Mouse (Mus musculus): Measurements from ENCODE around the gene Thsd4.

The Thsd4 gene

DNA sequence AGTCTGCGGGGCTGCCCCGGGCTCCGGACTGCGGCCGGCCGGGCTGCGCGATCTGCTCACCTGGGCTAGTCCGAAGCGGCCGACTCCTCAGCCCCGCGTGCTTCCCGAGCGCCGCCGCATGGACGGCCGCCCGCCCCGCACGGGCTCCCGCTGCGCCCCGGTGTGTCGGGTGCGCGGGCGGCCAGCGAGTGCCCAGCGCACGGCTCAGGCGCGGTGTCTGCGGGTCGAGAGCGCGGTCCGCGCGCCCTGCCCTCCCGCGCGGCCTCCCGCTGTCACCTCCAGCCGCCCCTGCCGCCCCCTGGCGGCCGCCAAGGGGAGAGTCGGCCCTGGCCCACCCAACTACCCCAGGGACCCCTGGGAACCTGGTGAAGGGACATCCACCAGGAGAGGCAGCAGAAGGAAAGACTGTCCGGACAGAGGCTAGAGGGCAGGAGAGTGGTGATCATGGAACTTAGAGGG, at the start of gene Thsd4:
Gene Thsd4, minus strand, starts transcription at position 241 of the 459 bp plus-strand sequence.
- DNase-seq, result peak; percentile 44 to 77

DNA sequence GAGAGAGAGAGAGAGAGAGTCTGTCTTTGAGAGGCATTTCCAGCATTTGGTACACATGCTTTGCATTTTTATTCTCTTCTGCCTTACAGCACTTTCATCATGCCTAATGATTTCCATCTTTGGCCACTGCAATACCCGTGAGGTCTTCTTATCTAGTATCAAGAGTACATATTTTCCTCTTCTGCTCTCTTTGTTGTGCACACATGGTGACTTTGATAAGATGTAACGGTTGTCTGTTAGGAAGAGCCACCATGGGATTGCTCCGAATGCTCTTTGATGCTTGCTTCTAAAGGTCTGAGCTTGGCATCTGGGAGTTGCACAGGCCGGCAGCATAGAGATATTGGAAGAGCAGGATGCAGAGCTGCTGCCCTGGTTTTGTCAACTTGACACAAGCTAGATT, 49.2 kb upstream of the Thsd4 start:
- DNase-seq, result no peak

DNA sequence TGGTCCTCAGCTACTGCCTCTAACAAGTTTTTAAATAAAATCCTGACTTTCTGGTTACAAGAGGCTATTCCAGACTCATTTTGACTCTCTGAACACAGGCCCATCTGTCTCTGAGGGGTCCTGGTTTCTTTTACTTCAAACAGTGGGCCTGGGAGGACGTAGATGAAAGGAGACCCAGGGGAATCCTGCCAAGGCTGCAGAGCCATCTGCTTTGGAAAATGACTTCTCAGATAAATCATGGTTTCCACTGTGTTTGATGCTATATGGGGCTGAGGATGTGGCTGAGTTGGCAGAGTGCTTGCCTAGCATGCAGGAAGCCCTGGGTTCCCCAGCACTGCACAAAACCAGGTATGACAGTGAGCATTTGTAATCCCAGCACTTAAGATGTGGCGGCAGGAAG, 47.5 kb upstream of the Thsd4 start:
- no peak for DNase-seq

DNA sequence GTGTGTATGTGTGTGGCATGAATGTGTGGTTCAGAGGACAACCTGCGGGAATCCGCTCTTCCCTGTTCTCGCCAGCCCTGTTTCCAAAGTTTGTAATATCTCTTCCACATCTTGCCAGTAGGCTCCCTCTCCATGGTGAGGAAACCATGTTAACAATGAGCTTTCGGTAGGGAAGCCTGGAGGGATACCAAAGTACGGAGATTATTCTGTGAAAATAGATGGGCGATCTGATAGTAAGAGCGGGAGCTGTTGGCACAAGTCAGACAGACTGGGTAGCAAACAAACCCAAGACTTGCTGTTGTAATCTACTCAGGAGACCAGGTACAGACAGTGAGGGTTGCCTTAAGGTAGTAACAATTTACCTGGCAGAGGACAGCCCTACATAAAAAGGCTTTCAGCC, 42.0 kb upstream of the Thsd4 start:
- DNase-seq, result no peak

DNA sequence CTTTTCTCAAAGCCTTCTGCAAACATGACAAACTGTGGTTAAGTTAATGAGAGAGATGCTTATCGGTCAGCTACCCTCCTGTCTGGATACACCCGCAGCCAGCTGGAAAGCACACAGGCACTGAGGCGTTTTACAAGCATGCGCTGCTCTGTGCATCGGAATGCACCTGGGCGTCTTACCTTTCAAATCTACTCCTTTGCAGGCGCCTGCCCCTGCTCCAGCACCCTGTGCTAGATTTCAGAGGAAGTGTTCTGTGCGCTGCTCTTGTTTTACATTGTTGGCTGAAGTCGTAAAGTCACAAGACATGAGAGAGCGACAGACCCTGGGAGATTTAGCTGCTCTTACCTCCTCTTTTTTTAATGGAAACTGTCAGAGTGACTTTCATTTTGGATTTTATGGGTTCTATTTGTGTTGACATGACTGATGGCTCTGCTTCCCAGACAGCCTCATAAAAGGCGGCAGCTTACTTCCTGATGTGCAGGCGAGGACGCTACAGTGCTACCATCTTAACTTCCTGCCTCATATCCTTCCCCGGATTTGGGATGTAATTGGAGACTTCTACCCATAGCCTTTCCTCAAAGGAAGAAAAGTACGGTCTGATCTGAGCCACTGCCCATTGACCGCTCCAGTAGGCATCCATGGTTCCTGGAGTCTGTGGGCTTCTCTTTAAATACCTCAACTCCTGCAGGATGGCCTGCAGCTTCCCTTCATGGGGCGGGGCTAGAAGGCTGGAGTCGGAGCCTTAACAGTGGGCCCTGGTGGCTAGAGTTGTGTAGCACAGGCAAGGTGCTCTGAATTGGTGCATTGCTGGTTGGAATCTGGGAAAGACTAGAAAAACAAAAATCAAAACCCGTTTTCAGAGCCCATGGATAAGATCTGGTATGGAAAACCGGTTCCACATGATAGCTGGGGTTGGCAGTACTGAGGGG, 40.9 kb upstream of the Thsd4 start:
- DNase-seq, result peak; percentile 17 to 69

DNA sequence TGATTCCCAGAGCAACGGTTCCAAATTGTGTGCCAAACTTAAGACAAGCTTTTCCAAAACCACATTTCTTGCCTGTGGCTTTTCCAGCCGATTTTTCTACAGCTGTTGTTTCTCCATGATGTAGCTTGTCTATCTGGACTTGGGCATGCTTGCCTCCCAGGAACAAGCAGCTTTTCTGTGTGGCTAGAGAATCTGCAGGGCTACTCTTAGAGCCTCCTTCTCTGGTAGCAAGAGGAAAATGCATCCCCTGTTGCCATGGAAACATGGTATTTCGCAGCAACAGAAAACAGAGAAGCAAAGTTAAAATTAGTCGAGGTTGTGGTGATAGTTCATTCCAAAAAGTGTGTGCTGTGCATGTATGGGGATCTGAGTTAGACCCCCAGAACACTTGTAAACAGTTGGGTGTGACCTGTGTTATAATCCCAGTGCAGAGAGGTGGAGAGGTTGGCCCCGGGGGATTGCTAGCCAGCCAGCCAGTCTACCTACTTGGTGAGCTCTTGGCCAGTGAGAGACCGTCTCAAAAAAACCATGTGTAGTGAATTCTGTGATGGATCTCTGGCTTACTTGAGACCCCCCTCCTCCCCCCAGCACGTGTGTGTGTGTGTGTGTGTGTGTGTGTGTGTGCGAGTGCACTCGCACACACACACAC, 39.9 kb upstream of the Thsd4 start:
- no peak for DNase-seq

DNA sequence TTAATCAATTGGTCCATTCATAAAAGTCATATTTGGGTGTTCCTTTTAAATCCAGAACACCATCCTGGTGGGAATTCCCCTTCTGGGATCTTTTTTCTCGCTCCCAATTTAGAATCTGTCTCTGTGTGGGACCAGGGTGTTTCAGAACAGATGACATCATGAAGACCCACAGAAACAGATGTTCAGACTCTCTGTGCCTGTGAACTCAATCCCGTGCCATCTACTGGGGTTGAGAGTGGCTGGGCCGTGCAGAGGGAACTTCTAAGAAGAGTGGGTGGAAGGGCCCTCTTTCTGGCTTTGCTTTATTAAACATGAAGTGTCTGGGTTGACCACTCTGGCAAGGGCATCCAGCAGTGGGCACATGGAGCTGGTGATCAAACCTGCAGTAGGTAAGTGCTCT, 36.7 kb upstream of the Thsd4 start:
- no peak for DNase-seq

DNA sequence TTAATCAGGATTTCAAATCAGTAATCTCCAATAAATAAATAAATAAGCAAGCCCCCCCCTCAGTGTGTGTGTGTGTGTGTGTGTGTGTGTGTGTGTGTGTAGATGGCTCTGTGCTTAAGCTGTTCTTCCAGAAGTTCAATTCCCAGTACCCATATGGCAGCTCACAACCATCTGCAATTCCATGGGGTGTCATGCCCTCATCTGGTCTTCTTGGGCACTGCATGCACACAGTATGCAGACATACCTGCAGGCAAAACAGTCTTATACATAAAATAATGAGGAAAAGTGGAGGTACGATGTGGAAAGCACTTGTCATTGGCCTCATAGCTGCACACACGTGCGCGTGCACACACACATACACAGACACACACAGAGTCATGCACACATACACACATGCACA, 29.4 kb upstream of the Thsd4 start:
- DNase-seq, result peak in 1 of 2 experiments; percentile 16

DNA sequence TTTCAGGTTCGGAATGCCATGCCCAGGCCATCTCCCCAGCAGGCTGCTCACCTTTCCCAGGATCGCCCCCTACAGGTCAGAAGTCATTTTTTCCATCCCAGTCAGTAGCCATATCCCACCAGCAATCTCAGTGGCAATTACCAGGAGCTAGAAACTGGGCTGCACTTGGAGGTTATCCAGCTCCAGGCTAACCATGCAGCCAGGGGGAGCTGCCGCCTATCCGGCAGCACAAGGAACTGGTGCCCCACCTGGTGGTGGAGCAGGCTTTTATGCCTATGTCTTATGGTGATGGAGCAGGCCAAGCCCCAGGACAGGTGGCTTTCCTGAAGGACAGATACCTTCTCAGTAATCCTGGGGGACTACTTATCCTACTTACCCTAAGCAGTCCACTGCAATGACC, 26.3 kb upstream of the Thsd4 start:
- DNase-seq, result peak; percentile 48 to 76

DNA sequence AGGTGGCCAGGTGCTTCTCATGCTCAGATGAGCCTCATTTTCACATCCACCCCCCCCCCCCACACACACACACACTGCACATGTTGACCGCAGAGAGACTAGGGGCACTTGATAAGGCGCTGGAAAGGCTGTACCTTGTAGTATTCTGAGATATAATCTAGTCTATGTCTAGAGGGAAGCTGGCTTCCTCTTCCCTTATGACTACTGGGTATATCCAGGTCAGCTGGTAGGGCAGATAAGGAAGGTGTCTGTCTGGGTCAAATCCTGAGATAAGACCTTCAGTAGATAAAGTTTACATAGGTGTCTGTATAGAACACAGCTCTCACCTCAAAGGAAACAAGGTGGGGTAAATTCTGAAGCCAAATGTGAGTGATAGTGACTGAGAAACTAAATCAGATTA, 24.3 kb upstream of the Thsd4 start:
- DNase-seq, result no peak

DNA sequence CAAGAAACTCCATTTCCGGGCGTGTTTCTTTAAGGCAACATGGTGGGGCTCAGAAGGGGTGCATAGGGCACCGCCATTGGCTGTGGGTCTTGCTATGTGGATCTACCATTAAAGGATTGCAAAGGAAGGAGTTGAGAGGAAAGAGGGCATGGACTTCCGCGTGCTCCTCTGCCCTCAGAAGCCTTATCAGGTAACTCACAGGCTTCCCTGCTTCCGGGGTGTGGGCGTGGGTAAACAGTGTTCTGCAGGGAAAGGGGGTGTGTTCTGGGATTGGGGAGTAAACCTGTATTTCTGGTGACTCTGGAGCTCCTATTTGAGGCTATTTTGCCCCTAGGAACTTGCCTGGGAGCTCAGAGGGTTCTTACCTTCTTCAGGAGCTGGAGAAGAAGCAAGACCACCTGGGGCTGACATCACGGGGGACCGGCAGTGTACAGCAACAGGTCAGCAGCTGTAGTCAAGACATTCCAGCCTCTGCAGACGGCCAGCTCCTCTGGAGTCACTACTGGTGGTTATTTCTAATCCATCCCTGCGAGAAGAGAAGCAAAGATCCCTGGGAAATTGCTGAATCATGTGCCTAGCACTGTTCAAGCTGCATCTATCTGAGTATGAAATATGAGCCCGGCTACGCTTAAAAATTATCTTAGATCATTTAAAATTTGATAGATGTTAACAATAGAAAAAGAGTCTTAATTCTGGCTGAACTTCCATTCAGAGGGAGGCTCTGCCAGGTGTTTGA, 23.7 kb upstream of the Thsd4 start:
- no peak for DNase-seq

DNA sequence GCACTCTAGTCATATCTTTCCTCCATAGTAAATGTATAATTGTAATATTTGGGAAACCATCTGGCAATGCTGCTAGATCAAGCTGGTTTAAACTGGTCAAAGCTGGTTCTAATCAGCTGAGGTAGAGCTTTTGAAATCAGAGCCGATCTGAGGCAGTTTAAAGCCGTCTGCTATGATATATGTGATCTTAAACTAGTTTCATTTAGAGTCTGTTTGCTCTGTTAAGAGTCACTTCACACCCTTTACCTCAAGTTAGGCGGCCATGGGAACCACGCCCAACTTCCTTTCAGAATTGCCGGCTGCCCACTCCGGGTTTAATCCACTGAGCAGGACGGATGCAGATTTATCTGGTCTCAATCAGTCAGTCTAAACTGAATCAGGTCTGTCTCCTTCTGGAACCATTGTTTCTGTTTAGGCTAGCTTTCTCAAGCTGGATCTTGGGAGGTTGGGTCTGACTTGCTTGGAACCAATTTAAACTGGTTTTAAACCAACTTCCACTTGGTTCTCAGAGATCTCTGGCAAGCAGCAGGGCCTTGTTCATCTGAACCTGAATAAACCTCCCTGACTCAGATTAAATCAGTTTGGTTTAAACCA, 21.7 kb upstream of the Thsd4 start:
- no peak for DNase-seq

DNA sequence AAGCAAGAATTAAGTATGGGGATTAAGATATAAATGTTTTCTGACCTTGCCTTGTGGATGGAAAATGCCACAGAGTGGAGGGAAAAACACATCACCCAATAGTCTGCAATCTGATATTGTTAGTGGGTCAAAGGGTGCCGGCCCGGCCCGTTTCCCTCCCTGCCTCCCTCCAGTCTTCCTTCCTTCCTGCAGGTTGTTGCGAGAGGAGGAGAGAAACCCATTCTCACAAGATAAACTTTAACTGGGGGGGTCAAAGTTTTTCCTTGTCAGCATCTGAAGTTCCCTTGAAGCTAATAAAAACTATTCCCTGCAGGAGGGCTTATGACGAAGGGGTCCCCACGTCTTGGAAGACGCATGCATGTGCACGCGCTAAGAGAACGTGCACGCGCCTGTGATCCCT, 8.5 kb upstream of the Thsd4 start:
- DNase-seq, result peak in 1 of 2 experiments; percentile 52

DNA sequence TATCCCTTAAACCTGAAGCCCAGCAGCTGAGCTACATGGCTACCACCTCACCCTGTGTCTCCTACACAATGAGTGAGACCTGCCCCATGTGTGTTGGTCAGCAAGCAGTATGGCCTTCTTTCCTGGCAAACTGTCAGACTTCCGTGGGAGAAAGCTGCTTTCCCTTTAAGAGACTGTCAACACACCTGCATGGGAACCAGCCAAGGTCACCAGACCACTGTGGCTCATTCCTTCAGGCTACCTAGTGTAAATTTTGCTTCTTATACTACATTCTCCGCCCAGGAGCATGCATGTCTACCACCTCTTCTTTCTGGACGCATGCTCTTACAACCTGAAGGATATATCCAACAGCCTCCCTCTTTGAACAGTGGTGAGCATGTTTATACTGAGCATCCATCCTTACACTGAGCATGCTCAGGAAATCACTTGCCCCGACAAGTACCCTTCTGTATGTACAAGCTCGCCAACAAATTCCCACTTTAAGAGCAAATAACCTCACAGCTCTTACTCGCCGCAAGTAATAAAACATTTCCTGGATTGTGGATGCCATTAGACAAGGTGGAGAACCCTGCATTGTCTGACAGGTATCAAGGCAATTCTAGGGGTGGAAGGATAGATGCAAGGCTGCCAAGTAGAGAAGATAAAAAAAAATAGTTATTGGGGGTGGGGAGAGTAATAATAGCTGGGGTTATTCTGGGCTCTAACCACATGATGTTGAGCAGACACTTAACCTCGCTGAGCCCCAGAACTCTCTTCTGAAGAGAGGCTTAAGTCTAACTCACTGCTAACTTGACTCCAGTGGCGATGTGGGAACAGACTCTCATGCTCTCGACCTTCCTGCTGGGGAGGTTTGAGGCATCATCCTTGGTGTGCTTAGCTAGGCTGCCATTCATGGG, 7.8 kb upstream of the Thsd4 start:
- no peak for DNase-seq

DNA sequence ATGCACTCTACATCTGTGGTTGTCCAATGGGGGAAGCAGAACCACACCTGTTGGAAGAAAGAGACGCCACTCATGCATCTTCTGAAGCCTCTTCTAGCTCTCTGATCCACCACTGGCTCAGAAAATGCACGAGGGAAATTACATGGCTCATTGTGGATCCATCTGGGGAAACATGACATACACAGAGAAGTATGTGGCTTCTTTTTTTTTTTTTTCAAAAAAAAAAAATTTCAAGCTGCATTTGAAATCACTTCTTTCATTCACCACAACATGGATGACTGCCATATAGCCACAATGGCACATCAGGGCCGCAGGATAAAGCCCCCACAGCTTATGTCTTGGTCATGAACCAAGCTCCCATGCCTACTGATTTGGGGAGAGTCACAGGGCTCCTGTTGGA, 6.4 kb upstream of the Thsd4 start:
- DNase-seq, result no peak

DNA sequence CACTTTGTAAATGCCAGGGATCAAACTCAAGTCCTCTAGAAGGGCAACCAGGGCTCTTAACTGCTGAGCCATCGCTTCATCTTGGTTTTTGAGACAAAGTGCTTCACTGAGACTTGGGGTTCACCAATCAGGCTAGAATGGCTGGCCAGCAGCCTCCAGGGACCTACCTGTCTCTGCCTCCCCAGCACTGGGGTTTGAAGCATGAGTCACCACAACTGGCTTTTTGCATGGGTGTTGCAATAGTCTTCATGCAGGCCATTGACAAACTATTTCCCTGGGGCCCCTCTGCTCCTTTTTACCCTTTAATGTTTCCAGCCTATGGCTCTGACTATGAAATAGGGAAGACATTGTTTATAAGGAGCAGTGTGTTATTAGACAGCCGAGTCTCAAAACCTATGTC, 6.0 kb upstream of the Thsd4 start:
- DNase-seq, result no peak

DNA sequence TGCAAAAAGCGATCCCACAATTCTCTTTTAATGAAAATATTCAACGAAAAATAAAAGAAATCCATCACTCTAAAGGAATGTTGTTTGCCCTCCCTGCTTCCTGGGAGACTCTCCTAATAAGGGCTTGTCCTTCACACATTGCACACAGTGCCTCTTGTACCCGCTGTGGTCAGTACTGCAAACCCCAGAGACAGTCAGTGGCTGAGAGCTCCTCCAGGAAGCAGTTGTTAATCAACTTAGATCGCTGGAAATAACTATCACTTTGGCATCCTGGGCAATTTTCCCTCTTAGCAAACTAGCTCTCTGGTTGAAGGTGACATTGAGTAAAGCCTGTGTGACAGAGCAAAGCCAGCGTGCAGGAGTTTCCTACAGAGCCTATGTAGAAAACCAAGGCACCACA, 5.2 kb upstream of the Thsd4 start:
- DNase-seq, result no peak

DNA sequence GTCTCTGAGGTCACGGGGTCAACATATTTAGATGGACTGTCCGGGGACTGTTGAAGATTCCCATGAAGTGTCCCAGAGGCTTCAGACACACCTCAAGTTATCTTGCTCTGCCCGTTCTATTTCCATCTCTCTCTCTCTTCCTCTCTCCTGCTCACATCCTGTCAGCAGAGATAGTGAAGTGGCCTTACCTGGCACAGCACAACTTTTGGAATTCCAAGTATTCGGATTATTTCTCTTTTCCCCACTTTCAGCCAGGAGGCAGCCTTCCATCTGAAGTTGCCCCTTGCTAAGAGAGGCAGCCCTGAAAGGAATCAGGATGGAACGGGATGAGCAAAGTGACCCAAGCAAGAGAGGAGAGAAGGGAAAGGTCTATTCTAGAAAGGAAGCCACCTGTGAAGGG, 4.3 kb upstream of the Thsd4 start:
- DNase-seq, result no peak

DNA sequence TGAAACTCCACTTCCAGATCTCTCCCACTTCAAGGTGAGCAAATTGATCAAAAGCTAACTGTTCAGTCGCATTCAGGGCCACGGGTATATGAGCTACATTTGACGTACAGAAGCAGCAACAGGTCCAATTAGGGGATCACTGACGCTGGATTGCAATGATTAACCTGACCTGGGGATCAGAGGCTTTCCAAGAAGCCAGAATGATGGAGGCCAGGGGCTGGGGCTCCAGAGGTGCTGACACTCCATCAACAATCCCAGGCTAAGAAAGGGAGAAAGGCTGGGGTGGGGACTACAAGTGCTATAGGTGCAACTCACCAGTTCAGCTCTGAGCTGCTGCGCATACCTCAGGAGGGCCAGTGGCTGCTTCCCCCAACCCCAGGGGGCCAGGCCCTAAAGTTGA, 703 bp downstream of the Thsd4 start:
- no peak for DNase-seq

DNA sequence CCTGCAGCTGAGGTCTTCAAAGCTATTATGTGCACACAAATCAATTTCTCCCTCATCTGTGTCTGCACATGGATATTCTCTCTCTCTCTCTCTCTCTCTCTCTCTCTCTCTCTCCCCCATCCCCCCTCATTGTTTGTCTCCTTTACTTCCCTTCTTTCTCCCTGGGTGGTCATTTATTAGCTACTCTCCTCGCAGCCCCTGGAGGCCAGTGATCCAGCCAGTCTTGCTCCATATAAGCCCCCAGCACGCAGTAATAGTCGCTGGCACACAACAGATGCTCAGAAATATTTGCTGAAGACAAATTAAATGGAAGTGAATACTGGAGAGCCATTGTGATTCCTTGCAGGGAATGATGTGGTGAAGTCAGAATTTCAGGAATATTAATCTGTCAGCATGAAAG, 2.2 kb downstream of the Thsd4 start:
- no peak for DNase-seq

DNA sequence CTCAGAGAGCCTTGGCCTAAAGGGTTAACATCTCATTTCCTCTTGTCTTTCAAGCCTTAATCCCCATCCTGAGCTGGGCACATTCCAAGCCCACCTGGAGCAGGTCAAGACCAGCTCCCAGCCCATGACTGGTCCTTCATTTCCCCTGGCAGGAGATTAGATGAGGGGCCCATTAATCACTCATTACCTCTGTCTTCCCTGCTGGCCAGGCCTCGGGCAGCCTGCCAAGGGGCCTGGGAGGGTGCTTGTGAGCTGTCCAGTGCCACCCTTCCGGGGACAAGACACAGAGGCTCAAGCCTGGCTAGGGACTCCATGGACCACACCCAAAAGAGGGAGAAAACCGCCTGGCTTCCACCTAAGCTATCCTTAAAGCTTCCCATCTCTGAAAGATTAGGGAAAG, 3.6 kb downstream of the Thsd4 start:
- DNase-seq, result peak; percentile 57 to 67

DNA sequence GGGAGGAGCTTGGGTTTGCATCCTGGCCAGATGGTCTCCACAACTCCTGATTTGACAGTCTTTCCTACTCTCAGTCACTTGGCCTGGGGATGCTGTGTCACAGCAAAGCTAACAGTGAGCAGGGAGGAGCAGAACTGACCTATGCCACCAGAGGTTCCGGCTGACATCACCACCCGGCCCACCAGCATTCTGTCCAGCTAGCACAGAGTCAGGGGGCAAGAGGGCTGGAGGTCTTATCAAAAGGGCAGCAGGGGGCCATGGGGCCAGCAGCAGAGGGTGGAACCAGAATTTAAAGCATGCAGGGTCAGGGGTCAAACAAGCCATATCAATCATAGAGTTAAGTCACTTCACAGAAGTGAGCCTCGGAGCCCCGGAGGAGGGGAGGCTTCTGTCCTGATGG, 4.7 kb downstream of the Thsd4 start:
- peak; percentile 33 to 44 for DNase-seq

All from kidney, postnatal 36 days (tissue).